Mouse (Mus musculus): Measurements from ENCODE around the gene Ssu2.

The Ssu2 gene

GRCm38 (mm10) chr6:112387947-112388346, at the start of gene Ssu2:
Ssu2 (minus strand) TSS chr6:112388023.
- no peak for DNase-seq (ENCODE audit: low spot score in 2 of 2)

GRCm38 (mm10) chr6:112426018-112426732, 38.4 kb upstream of the Ssu2 start:
- no peak for DNase-seq (ENCODE audit: low spot score in 2 of 2)

- no peak for DNase-seq (ENCODE audit: low spot score in 2 of 2)
These were observed 36.1 kb upstream of the Ssu2 start for GRCm38 (mm10) chr6:112423746-112424501.

GRCm38 (mm10) chr6:112420883-112421282, 33.1 kb upstream of the Ssu2 start:
- DNase-seq (ENCODE audit: low spot score in 2 of 2), result no peak

GRCm38 (mm10) chr6:112419333-112419732, 31.5 kb upstream of the Ssu2 start:
- no peak for DNase-seq (ENCODE audit: low spot score in 2 of 2)

- no peak for DNase-seq (ENCODE audit: low spot score in 2 of 2)
These were observed 16.3 kb upstream of the Ssu2 start for GRCm38 (mm10) chr6:112404111-112404510.

GRCm38 (mm10) chr6:112401953-112402683, 14.3 kb upstream of the Ssu2 start:
- DNase-seq (ENCODE audit: low spot score in 2 of 2), result no peak

GRCm38 (mm10) chr6:112397351-112397750, 9.5 kb upstream of the Ssu2 start:
- DNase-seq (ENCODE audit: low spot score in 2 of 2), result no peak

- DNase-seq (ENCODE audit: low spot score in 2 of 2), result no peak
These were observed 8.5 kb upstream of the Ssu2 start for GRCm38 (mm10) chr6:112396352-112396751.

GRCm38 (mm10) chr6:112388385-112388784, 562 bp upstream of the Ssu2 start:
- no peak for DNase-seq (ENCODE audit: low spot score in 2 of 2)

GRCm38 (mm10) chr6:112386260-112386659, 1.6 kb downstream of the Ssu2 start:
- no peak for DNase-seq (ENCODE audit: low spot score in 2 of 2)

GRCm38 (mm10) chr6:112382990-112383685, 4.7 kb downstream of the Ssu2 start:
- DNase-seq (ENCODE audit: low spot score in 2 of 2), result no peak

- no peak for DNase-seq (ENCODE audit: low spot score in 2 of 2)
These were observed 8.8 kb downstream of the Ssu2 start for GRCm38 (mm10) chr6:112379054-112379453.

GRCm38 (mm10) chr6:112375661-112376392, 12.0 kb downstream of the Ssu2 start:
- no peak for DNase-seq (ENCODE audit: low spot score in 2 of 2)

GRCm38 (mm10) chr6:112373886-112374585, 13.8 kb downstream of the Ssu2 start:
- DNase-seq (ENCODE audit: low spot score in 2 of 2), result peak in 1 of 2 experiments; percentile 41

- DNase-seq (ENCODE audit: low spot score in 2 of 2), result no peak
These were observed 22.5 kb downstream of the Ssu2 start for GRCm38 (mm10) chr6:112365294-112365693.

GRCm38 (mm10) chr6:112364581-112364980, 23.2 kb downstream of the Ssu2 start:
- DNase-seq (ENCODE audit: low spot score in 2 of 2), result no peak

- peak in 1 of 2 experiments; percentile 55 for DNase-seq (ENCODE audit: low spot score in 2 of 2)
These were observed 25.4 kb downstream of the Ssu2 start for GRCm38 (mm10) chr6:112362349-112362958.

GRCm38 (mm10) chr6:112360676-112361075, 27.1 kb downstream of the Ssu2 start:
- DNase-seq (ENCODE audit: low spot score in 2 of 2), result no peak

- DNase-seq (ENCODE audit: low spot score in 2 of 2), result no peak
These were observed 28.5 kb downstream of the Ssu2 start for GRCm38 (mm10) chr6:112359341-112359740.
